Mouse (Mus musculus): ENCODE results near the gene Cel. TPM values are rescaled to one million over a fixed set of nuclear protein-coding genes. Genes with fewer than 3 reads are reported as not detected.
A peak's percentile ranks its signal among the peaks of the same experiment; 100 is the strongest.

Cel gene
- polyA plus RNA-seq, 1 experiment, result not detected

- H3K27ac ChIP-seq (replicated peaks; ENCODE audit: low read depth, low read length), result no peak overlapping the region
- 0 out of 2 replicates have a peak, but pooled peaks cover 11% of the 10 kb centered on the region for H3K4me1 ChIP-seq (ENCODE audit: control insufficient read depth, insufficient read depth, insufficient read length, low read length)
Observed at GRCm38 (mm10) chr2:28564380-28564779, 1.2 kb upstream of the Cel start.

DNA sequence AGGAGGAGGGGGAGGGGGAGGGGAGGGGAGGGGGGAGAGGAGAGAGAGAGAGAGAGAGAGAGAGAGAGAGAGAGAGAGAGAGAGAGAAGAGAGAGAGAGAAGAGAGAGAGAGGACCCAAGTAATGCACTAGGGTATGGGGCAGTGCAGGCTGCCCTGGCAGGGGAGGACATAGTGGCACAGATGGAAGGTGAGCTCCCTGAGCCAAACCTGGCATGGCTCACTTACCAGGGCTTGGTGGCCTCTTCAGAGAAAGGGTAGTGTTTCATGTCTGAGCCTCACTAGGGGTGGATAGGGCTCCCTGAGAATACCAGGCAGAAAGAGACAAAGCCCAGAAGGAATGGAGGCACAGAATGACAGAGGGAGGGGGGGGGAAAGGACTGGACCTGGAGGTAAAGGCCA, 627 bp upstream of the Cel start:
- Histone ChIP-seq H3K4me3 (ENCODE audit: insufficient read depth, low read depth, low read length) (no peak overlapping the region), H3K27ac (replicated peaks; ENCODE audit: low read depth, low read length) (no peak overlapping the region), H3K4me1 (ENCODE audit: control insufficient read depth, insufficient read depth, insufficient read length, low read length) (0 out of 2 replicates have a peak, but pooled peaks cover 10% of the 10 kb centered on the region)

More at GRCm38 (mm10) chr2:28564380-28564779, 1.2 kb upstream of the Cel start:
- H3K4me3 ChIP-seq (ENCODE audit: insufficient read depth, low read depth, low read length), result no peak overlapping the region

DNA sequence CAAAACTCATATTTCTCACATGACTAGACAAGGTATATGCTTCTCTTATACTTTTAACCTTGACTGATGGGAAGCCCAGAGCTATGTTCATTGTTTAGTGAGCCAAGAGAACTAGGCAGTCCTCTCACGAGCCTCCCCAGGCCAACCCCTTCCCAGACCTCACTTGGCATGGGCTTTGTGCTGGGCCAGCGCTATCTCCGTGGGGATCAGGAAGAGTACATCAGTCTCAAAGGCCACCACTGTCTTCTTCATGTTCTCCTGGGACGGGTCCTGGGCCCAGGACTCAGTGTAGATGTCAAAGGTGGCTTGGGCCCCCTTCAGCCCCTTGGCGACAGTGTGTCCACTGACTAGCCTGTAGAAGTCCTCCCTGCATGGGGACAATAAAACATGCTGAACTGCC, 5.8 kb downstream of the Cel start:
- Histone ChIP-seq H3K4me1 (ENCODE audit: control insufficient read depth, insufficient read depth, insufficient read length, low read length) (no peaks in the 10 kb centered on the region), H3K4me3 (ENCODE audit: insufficient read depth, low read depth, low read length) (no peak overlapping the region), H3K27ac (replicated peaks; ENCODE audit: low read depth, low read length) (no peak overlapping the region)

GRCm38 (mm10) chr2:28552301-28552700, 10.9 kb downstream of the Cel start:
- Histone ChIP-seq H3K4me1 (ENCODE audit: control insufficient read depth, insufficient read depth, insufficient read length, low read length) (no peaks in the 10 kb centered on the region), H3K4me3 (ENCODE audit: insufficient read depth, low read depth, low read length) (no peak overlapping the region), H3K27ac (replicated peaks; ENCODE audit: low read depth, low read length) (no peak overlapping the region)

GRCm38 (mm10) chr2:28549157-28549556, 14.0 kb downstream of the Cel start:
- no peak overlapping the region for H3K4me3 ChIP-seq (ENCODE audit: insufficient read depth, low read depth, low read length)

DNA sequence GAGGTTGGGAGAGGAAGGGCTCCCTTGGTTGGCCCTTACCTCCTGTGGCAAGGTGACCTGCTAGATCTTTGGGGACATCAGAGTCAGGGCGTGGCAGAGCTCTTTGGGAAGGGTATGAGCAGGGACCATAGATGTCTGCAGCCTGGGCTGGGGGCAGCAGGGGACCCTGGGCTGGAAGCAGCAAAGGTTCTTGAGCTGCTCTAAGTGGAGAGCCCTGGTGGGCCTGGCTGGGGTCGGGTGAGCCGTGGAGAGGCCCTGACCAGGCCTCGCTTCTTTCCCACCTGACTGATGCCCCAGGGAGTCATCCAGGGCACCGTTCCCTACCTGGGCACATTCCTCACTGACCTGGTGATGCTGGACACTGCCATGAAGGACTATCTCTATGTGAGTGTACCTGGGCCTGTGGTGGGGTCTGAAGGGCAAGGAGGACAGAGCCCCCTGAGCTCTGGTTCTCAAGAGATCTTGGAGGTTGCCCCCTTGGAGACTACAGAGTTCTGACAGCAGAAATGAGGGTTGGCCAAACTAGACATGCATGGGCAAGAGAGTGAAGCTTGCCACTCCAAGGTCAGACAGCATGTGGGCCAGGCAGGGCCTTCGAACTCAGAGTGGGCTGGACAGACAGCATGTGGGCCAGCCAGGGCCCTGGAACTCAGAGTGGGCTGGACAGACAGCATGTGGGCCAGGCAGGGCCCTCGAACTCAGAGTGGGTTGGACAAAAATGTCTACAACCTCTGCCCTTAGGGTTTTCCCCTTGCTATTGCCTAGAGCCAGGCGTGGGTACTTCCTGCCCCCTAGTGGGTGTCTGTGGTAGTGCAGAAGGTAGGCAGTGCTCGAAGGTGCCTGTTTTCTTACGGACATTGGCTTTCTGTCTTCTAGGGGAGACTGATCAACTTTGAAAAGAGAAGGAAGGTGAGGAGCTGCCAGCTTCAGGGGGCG, 15.7 kb downstream of the Cel start:
- no peak overlapping the region for H3K4me3 ChIP-seq (ENCODE audit: insufficient read depth, low read depth, low read length)
- H3K27ac ChIP-seq (replicated peaks; ENCODE audit: low read depth, low read length), result no peak overlapping the region
- H3K4me1 ChIP-seq (ENCODE audit: control insufficient read depth, insufficient read depth, insufficient read length, low read length), result no peaks in the 10 kb centered on the region

More at GRCm38 (mm10) chr2:28549157-28549556, 14.0 kb downstream of the Cel start:
- H3K27ac ChIP-seq (replicated peaks; ENCODE audit: low read depth, low read length), result no peak overlapping the region
- no peaks in the 10 kb centered on the region for H3K4me1 ChIP-seq (ENCODE audit: control insufficient read depth, insufficient read depth, insufficient read length, low read length)

DNA sequence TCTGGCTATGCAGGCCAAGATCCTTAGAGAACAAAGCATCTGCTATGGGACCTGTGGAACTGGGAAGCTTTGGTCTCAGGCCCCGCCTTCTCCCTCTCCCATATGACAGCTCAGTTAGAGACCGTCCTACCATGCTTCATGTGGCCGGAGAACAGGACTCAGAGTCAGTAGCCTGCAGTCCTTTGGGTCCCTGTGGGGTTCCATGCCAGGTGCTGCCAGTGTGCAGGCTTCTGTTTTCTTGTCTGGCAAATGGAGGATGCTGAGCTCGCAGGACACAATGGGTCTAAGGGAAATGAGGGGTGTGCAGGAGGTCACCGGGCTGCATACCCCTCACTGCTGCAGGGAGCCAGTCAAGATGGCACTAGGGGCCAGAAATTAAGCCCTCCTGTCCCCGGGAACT, 16.6 kb downstream of the Cel start:
- Histone ChIP-seq H3K4me1 (ENCODE audit: control insufficient read depth, insufficient read depth, insufficient read length, low read length) (no peaks in the 10 kb centered on the region), H3K4me3 (ENCODE audit: insufficient read depth, low read depth, low read length) (no peak overlapping the region), H3K27ac (replicated peaks; ENCODE audit: low read depth, low read length) (no peak overlapping the region)

GRCm38 (mm10) chr2:28545976-28546375, 17.2 kb downstream of the Cel start:
- Histone ChIP-seq H3K4me1 (ENCODE audit: control insufficient read depth, insufficient read depth, insufficient read length, low read length) (no peaks in the 10 kb centered on the region; the same call in 1 of the 2 replicates), H3K4me3 (ENCODE audit: insufficient read depth, low read depth, low read length) (no peak overlapping the region), H3K27ac (replicated peaks; ENCODE audit: low read depth, low read length) (no peak overlapping the region)

DNA sequence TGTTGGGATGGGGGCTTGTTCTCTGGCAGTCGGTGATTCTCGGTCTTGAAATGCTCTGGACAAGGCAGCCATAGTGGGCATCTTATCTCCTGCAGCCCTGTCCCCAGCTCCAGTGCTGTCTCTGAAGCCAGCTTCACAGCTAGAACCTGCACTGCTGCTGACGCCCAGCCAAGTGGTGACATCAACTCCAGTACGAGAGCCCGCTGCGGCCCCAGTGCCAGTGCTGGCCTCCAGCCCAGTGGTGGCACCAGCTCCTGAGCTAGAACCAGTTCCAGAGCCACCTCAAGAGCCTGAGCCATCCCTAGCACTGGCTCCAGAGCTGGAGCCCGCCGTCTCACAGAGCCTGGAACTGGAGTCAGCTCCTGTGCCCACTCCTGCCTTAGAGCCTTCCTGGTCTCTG, 19.3 kb downstream of the Cel start:
- Histone ChIP-seq H3K27ac (replicated peaks; ENCODE audit: low read depth, low read length) (no peak overlapping the region), H3K4me1 (ENCODE audit: control insufficient read depth, insufficient read depth, insufficient read length, low read length) (peaks cover 21% of the 10 kb centered on the region), H3K4me3 (ENCODE audit: insufficient read depth, low read depth, low read length) (no peak overlapping the region)

- Histone ChIP-seq H3K27ac (replicated peaks; ENCODE audit: low read depth, low read length) (0 out of 2 replicates have a peak overlapping the region, but pooled peaks have one; percentile 20), H3K4me3 (ENCODE audit: insufficient read depth, low read depth, low read length) (no peak overlapping the region), H3K4me1 (ENCODE audit: control insufficient read depth, insufficient read depth, insufficient read length, low read length) (peaks cover 47% of the 10 kb centered on the region)
Observed at GRCm38 (mm10) chr2:28540587-28541227, 22.5 kb downstream of the Cel start.

DNA sequence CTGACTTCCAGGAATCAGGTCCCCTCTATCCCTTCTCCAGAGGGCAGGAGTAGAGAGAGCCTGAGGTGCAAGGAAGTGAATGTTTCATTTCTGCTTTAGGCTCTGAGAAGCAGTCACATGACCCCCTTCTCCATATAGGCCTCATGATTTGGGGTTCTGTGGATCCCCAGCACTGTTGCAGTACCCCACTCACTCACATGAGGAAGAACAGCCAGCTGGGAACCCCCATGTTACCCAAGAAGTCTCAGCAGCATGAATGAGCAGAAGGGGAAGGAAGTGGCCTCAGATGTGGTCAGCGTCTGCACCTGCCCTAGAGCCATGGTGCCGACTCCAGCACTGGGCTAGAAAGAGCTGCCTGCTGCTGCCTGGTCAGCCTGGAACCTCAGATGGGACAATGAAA, 23.3 kb downstream of the Cel start:
- Histone ChIP-seq H3K4me1 (ENCODE audit: control insufficient read depth, insufficient read depth, insufficient read length, low read length) (peaks cover 55% of the 10 kb centered on the region), H3K4me3 (ENCODE audit: insufficient read depth, low read depth, low read length) (no peak overlapping the region), H3K27ac (replicated peaks; ENCODE audit: low read depth, low read length) (peak overlapping the region; percentile 50)

GRCm38 (mm10) chr2:28539206-28539605, 24.0 kb downstream of the Cel start:
- no peak overlapping the region for H3K4me3 ChIP-seq (ENCODE audit: insufficient read depth, low read depth, low read length)
- H3K4me1 ChIP-seq (ENCODE audit: control insufficient read depth, insufficient read depth, insufficient read length, low read length), result peaks cover 55% of the 10 kb centered on the region
- H3K27ac ChIP-seq (replicated peaks; ENCODE audit: low read depth, low read length), result peak overlapping the region; percentile 65

- Histone ChIP-seq H3K4me1 (ENCODE audit: control insufficient read depth, insufficient read depth, insufficient read length, low read length) (peaks cover 55% of the 10 kb centered on the region), H3K27ac (replicated peaks; ENCODE audit: low read depth, low read length) (peak overlapping the region; percentile 65)
Observed at GRCm38 (mm10) chr2:28538817-28539128, 24.4 kb downstream of the Cel start.

DNA sequence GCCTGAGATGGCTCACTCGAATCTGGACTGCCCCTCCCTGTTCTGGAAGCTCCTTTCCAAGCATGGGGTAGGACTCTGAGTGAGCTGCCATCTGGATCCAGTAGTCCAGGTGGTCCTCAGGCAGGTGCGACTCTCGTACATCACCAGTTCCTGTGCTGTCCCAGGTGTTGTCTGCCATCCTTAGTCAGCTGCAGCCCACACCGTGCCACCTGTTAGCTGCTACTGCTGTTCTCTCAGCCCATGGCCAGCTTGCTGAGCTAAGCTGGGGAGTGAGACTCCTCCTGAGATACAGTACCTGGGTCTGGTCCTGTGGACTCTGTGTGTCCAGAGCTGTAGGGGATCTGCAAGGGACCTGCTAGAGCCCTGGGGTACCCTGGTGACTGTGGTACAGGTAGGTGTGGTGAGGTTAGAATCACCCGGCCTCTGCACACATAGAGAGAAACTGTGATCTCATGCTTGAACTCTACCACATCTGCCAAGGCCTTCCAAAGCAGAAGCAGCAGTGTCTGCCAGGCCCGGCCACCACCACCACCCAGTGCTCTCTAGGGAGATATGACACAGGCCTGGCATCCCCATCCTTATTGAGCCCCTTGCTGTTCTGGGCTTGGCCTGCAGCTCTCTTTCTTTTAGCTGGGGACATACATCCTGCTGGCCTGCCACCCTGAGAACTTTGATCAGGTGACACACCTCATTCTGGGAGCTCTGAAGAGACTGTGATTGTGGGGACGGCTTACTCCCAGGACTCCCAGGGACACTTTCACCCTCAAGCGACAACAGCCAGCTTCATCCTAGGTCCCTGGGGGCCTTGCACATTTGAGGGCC, 25.0 kb downstream of the Cel start:
- Histone ChIP-seq H3K4me3 (ENCODE audit: insufficient read depth, low read depth, low read length) (no peak overlapping the region), H3K27ac (replicated peaks; ENCODE audit: low read depth, low read length) (0 out of 2 replicates have a peak overlapping the region, but pooled peaks have one; percentile 23), H3K4me1 (ENCODE audit: control insufficient read depth, insufficient read depth, insufficient read length, low read length) (peaks cover 55% of the 10 kb centered on the region)

More at GRCm38 (mm10) chr2:28538817-28539128, 24.4 kb downstream of the Cel start:
- H3K4me3 ChIP-seq (ENCODE audit: insufficient read depth, low read depth, low read length), result no peak overlapping the region

DNA sequence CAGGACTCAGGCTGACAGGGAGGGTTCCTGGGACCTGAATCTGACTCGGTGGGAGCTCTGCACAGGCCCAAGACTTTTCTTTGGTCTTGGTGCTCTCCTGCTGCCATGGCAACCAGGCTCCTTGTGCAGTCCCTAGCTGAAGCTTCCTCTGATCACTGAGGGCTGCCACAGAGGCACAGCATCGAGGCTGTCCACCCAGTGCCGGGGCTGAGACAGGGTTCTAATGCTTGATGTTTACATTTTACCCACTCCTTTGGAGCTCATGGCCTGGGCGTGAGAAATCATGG, 25.6 kb downstream of the Cel start:
- peaks cover 59% of the 10 kb centered on the region for H3K4me1 ChIP-seq (ENCODE audit: control insufficient read depth, insufficient read depth, insufficient read length, low read length)
- no peak overlapping the region for H3K27ac ChIP-seq (replicated peaks; ENCODE audit: low read depth, low read length)
- no peak overlapping the region for H3K4me3 ChIP-seq (ENCODE audit: insufficient read depth, low read depth, low read length)

Data from brown adipose tissue, adult 24 weeks (tissue).